Mouse (Mus musculus): ENCODE measurements around the gene Zfp444. TPM values are rescaled to one million over a fixed set of nuclear protein-coding genes. Genes with fewer than 3 reads are reported as not detected.

Gene Zfp444
- total and polyA plus RNA-seq, 3 experiments: 16.2 to 24.2 TPM; not detected in 1

DNA sequence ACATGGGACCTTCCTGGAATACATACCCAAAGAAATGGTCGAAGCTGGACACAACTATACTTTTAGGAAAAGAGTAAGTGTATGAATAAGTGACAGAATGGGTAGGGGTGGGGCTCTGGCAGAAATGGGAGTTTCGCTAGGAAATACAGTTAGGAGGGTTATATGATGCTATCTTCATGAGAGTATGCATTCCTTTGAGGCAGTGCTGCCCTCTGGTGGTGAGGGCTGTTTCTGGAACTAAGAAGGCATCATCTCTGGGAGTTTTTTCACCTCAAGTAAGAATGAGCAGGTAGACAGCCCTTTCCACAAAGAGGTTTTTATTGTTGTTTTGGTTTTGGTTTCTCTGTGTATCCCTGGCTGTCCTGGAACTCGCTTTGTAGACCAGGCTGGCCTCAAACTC lies 19.4 kb downstream of the Zfp444 start:
- DNase-seq (ENCODE audit: low read depth, low spot score): peak; percentile 80
- Histone ChIP-seq H3K9ac (ENCODE audit: control insufficient read depth, low read depth, low read length, poor library complexity, severe bottlenecking) (no peak overlapping the region), H3K4me3 (ENCODE audit: control insufficient read depth in 1 of 2, insufficient read depth in 1 of 2, low read depth in 2 of 2, low read length in 2 of 2) (no peak overlapping the region), H3K36me3 (ENCODE audit: control insufficient read depth in 1 of 2, insufficient read depth in 2 of 2, low read length in 2 of 2) (no peaks in the 10 kb centered on the region), H3K27me3 (ENCODE audit: control insufficient read depth in 1 of 2, insufficient read depth in 2 of 2, low read length in 2 of 2) (no peaks in the 10 kb centered on the region), H3K9me3 (replicated peaks; ENCODE audit: insufficient read depth, low read length) (no peaks in the 10 kb centered on the region), H3K27ac (ENCODE audit: control insufficient read depth, low read depth, low read length) (no peak overlapping the region), H3K4me1 (ENCODE audit: control insufficient read depth in 1 of 2, insufficient read depth in 2 of 2, low read length in 2 of 2) (no peaks in the 10 kb centered on the region), H3K79me2 (ENCODE audit: control insufficient read depth, insufficient read depth, low read length, poor library complexity) (no peaks in the 10 kb centered on the region)
- TF ChIP-seq POLR2AphosphoS5 (IDR thresholded peaks at IDR 0.05; ENCODE audit: borderline replicate concordance, low read depth, low read length) (no peak), POLR2A (IDR thresholded peaks at IDR 0.05; ENCODE audit: control insufficient read depth in 1 of 2, insufficient read depth in 1 of 2, low read depth in 1 of 2, low read length in 2 of 2, poor library complexity in 1 of 2) (no peak), ZKSCAN1 (IDR thresholded peaks at IDR 0.05; ENCODE audit: low read depth, low read length) (no peak), POLR2AphosphoS2 (IDR thresholded peaks at IDR 0.05; ENCODE audit: low read length) (no peak), TCF12 (IDR thresholded peaks at IDR 0.05; ENCODE audit: low read depth, low read length) (no peak), ETS1 (IDR thresholded peaks at IDR 0.05; ENCODE audit: low read depth, low read length) (no peak), NRF1 (IDR thresholded peaks at IDR 0.05; ENCODE audit: insufficient read depth, low read depth, low read length, poor library complexity, severe bottlenecking) (no peak), KAT2A (conservative IDR thresholded peaks at IDR 0.05; ENCODE audit: low read depth, low read length) (no peak), ZC3H11A (IDR thresholded peaks at IDR 0.05; ENCODE audit: low read depth, low read length) (peak; percentile 62), CHD2 (IDR thresholded peaks at IDR 0.05; ENCODE audit: low read length) (no peak), RAD21 (IDR thresholded peaks at IDR 0.05; ENCODE audit: low read depth, low read length) (peak; percentile 70), USF2 (IDR thresholded peaks at IDR 0.05; ENCODE audit: borderline replicate concordance in 1 of 2, insufficient read depth in 1 of 2, low read depth in 1 of 2, low read length in 2 of 2) (no peak), E2F4 (IDR thresholded peaks at IDR 0.05; ENCODE audit: borderline replicate concordance, low read depth, low read length) (no peak), TAL1 (IDR thresholded peaks at IDR 0.05; ENCODE audit: low read length) (no peak), CHD1 (IDR thresholded peaks at IDR 0.05; ENCODE audit: low read depth, low read length) (no peak), HCFC1 (IDR thresholded peaks at IDR 0.05; ENCODE audit: low read depth, low read length) (0 out of 2 replicates have a peak, but pooled peaks have one; percentile 3), EP300 (IDR thresholded peaks at IDR 0.05; ENCODE audit: low read depth in 1 of 2, low read length in 2 of 2) (no peak), MEF2A (IDR thresholded peaks at IDR 0.05; ENCODE audit: extremely low read depth, insufficient replicate concordance, low read depth, low read length, poor library complexity, severe bottlenecking) (no peak), JUND (IDR thresholded peaks at IDR 0.05; ENCODE audit: low read depth, low read length) (no peak), NELFE (IDR thresholded peaks at IDR 0.05; ENCODE audit: low read depth, low read length) (no peak), RCOR1 (IDR thresholded peaks at IDR 0.05; ENCODE audit: low read depth, low read length) (no peak), CTCF (IDR thresholded peaks at IDR 0.05 in 2 of 3, conservative IDR thresholded peaks at IDR 0.05 in 1 of 3; ENCODE audit: control insufficient read depth in 1 of 3, insufficient read depth in 1 of 3, low read depth in 2 of 3, low read length in 3 of 3, poor library complexity in 1 of 3, severe bottlenecking in 1 of 3) (peak; percentile 77 to 93 (median 81)), UBTF (IDR thresholded peaks at IDR 0.05; ENCODE audit: borderline replicate concordance, insufficient read depth, low read depth, low read length) (no peak), ELF1 (IDR thresholded peaks at IDR 0.05; ENCODE audit: low read depth, low read length) (no peak), MAX (IDR thresholded peaks at IDR 0.05; ENCODE audit: low read length) (no peak), ZNF384 (IDR thresholded peaks at IDR 0.05; ENCODE audit: low read depth, low read length) (peak; percentile 45; the same call in 1 of the 2 replicates), MXI1 (IDR thresholded peaks at IDR 0.05; ENCODE audit: low read depth, low read length) (no peak), GATA1 (IDR thresholded peaks at IDR 0.05; ENCODE audit: low read depth, low read length) (0 out of 2 replicates have a peak, but pooled peaks have one; percentile 51), MYB (IDR thresholded peaks at IDR 0.05; ENCODE audit: low read depth, low read length) (no peak), SMC3 (IDR thresholded peaks at IDR 0.05; ENCODE audit: low read depth, low read length) (peak; percentile 87), MAZ (IDR thresholded peaks at IDR 0.05; ENCODE audit: low read depth, low read length) (no peak), MAFK (IDR thresholded peaks at IDR 0.05; ENCODE audit: borderline replicate concordance, low read depth, low read length) (no peak), GABPA (IDR thresholded peaks at IDR 0.05; ENCODE audit: low read depth, low read length) (no peak), SIN3A (IDR thresholded peaks at IDR 0.05; ENCODE audit: low read length) (no peak)
